Comparison of ENCODE assay signal across 8 mouse cellular contexts in the genomic region with DNA sequence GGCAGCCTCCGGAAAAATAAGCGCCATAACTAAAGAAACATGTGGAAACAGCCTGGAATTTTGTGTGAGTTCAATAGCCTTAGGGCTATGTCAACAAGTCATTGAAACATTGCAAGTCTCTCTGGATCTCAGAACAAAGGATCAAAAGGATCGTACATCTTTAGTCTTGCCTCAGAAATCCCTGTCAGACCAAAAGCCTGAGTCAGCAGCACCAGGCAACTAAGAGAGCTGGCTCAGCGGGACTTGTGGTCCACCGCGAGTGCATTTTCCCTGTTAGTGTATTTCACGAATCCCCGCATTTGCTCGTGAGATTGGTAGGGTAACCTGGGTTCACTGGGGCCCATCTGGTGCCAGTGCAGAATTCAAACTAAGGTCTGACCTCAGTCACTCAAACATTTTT. TPM values are rescaled to one million over a fixed set of nuclear protein-coding genes. Genes with fewer than 3 reads are reported as not detected.
DNase-seq lines count a peak whose midpoint lies in the region; ATAC-seq and TF ChIP-seq lines count a peak whose summit lies in the region.

No protein-coding gene starts in this region.

- H3K4me3 ChIP-seq in hindbrain, embryonic 10.5 days, result no peak overlapping the region
- no peak overlapping the region for H3K4me3 ChIP-seq in hindbrain, embryonic 13.5 days
- no peak overlapping the region for H3K4me3 ChIP-seq in lung, postnatal 0 days (ENCODE audit: low read depth, low read length)
- no peak overlapping the region for H3K4me3 ChIP-seq in embryonic facial prominence, embryonic 11.5 days (ENCODE audit: low read depth, low read length)
- H3K4me3 ChIP-seq in midbrain, postnatal 0 days (ENCODE audit: low read depth, low read length), result no peak overlapping the region
- H3K4me3 ChIP-seq in thymus, adult 2 months (ENCODE audit: control insufficient read depth, insufficient read depth, low read length), result no peak overlapping the region

- no peak overlapping the region for H3K4me2 ChIP-seq in hindbrain, embryonic 13.5 days
- no peak overlapping the region for H3K4me2 ChIP-seq in lung, postnatal 0 days (replicated peaks; ENCODE audit: low read depth, low read length)
- no peak overlapping the region for H3K4me2 ChIP-seq in embryonic facial prominence, embryonic 11.5 days (ENCODE audit: low read depth, low read length)
- no peak overlapping the region for H3K4me2 ChIP-seq in midbrain, postnatal 0 days (ENCODE audit: low read depth, low read length, poor library complexity, severe bottlenecking)

- no peak for TF ChIP-seq POLR2A in thymus, adult 2 months (IDR thresholded peaks at IDR 0.05; ENCODE audit: control insufficient read depth, extremely low read depth, insufficient read depth, low read length, poor library complexity)

- no peaks in the 10 kb centered on the region for H3K9me3 ChIP-seq in hindbrain, embryonic 10.5 days
- H3K9me3 ChIP-seq in hindbrain, embryonic 13.5 days, result no peaks in the 10 kb centered on the region
- H3K9me3 ChIP-seq in lung, postnatal 0 days (ENCODE audit: low read length), result no peaks in the 10 kb centered on the region
- no peaks in the 10 kb centered on the region for H3K9me3 ChIP-seq in embryonic facial prominence, embryonic 11.5 days (replicated peaks; ENCODE audit: control insufficient read depth, low read length)
- no peaks in the 10 kb centered on the region for H3K9me3 ChIP-seq in midbrain, postnatal 0 days (ENCODE audit: low read length)

- TF ChIP-seq EP300 in lung, postnatal 0 days (IDR thresholded peaks at IDR 0.05), result peak; percentile 40; the same call in 1 of the 2 replicates

- no peak for ATAC-seq in hindbrain, embryonic 13.5 days (ENCODE audit: low FRiP score)
- no peak for ATAC-seq in lung, postnatal 0 days
- ATAC-seq in embryonic facial prominence, embryonic 11.5 days (replicated peaks; ENCODE audit: insufficient number of reproducible peaks, low FRiP score, low TSS enrichment, low read depth), result no peak
- no peak for ATAC-seq in midbrain, postnatal 0 days (ENCODE audit: low FRiP score)

- no peak for TF ChIP-seq CTCF in lung, postnatal 0 days (IDR thresholded peaks at IDR 0.05)
- no peak for TF ChIP-seq CTCF in midbrain, postnatal 0 days (IDR thresholded peaks at IDR 0.05)
- TF ChIP-seq CTCF in thymus, adult 2 months (IDR thresholded peaks at IDR 0.05; ENCODE audit: borderline replicate concordance, control insufficient read depth, extremely low read depth, insufficient read depth, low read length, poor library complexity), result no peak

- H3K27me3 ChIP-seq in hindbrain, embryonic 10.5 days (ENCODE audit: insufficient read depth, poor library complexity, severe bottlenecking), result peaks cover 25% of the 10 kb centered on the region
- peaks cover 9% of the 10 kb centered on the region; the same call in 1 of the 2 replicates for H3K27me3 ChIP-seq in hindbrain, embryonic 13.5 days
- H3K27me3 ChIP-seq in lung, postnatal 0 days (replicated peaks; ENCODE audit: insufficient read depth, low read length), result no peaks in the 10 kb centered on the region
- H3K27me3 ChIP-seq in embryonic facial prominence, embryonic 11.5 days (ENCODE audit: control insufficient read depth, insufficient read depth, low read length), result no peaks in the 10 kb centered on the region
- H3K27me3 ChIP-seq in midbrain, postnatal 0 days (ENCODE audit: insufficient read depth, low read length), result no peaks in the 10 kb centered on the region
- H3K27me3 ChIP-seq in thymus, adult 2 months (ENCODE audit: control insufficient read depth, insufficient read depth, low read length), result no peaks in the 10 kb centered on the region

- H3K36me3 ChIP-seq in hindbrain, embryonic 10.5 days, result no peaks in the 10 kb centered on the region
- no peaks in the 10 kb centered on the region for H3K36me3 ChIP-seq in hindbrain, embryonic 13.5 days
- H3K36me3 ChIP-seq in lung, postnatal 0 days (ENCODE audit: insufficient read depth, low read length), result no peaks in the 10 kb centered on the region
- H3K36me3 ChIP-seq in embryonic facial prominence, embryonic 11.5 days (replicated peaks; ENCODE audit: control insufficient read depth, insufficient read depth, low read depth, low read length), result no peaks in the 10 kb centered on the region
- no peaks in the 10 kb centered on the region for H3K36me3 ChIP-seq in midbrain, postnatal 0 days (ENCODE audit: insufficient read depth, low read length)
- no peaks in the 10 kb centered on the region for H3K36me3 ChIP-seq in thymus, adult 2 months (ENCODE audit: control insufficient read depth, insufficient read depth, low read length)

- WGBS in hindbrain, embryonic 10.5 days, result 37% methylated on average over 9 of the region's 9 CpGs
- 16% methylated on average over 9 of the region's 9 CpGs for WGBS in hindbrain, embryonic 13.5 days
- 31% methylated on average over 9 of the region's 9 CpGs for WGBS in lung, postnatal 0 days
- WGBS in embryonic facial prominence, embryonic 11.5 days, result 28% methylated on average over 9 of the region's 9 CpGs
- WGBS in midbrain, postnatal 0 days, result 36% methylated on average over 9 of the region's 9 CpGs
- WGBS in thymus, adult 2 months, result 84% methylated on average over 9 of the region's 9 CpGs

- H3K9ac ChIP-seq in hindbrain, embryonic 13.5 days, result no peak overlapping the region
- no peak overlapping the region for H3K9ac ChIP-seq in lung, postnatal 0 days (replicated peaks; ENCODE audit: low read depth)
- H3K9ac ChIP-seq in embryonic facial prominence, embryonic 11.5 days (replicated peaks; ENCODE audit: low read length), result no peak overlapping the region
- H3K9ac ChIP-seq in midbrain, postnatal 0 days (replicated peaks; ENCODE audit: low read length, poor library complexity, severe bottlenecking), result no peak overlapping the region

- H3K27ac ChIP-seq in hindbrain, embryonic 10.5 days, result no peak overlapping the region
- no peak overlapping the region for H3K27ac ChIP-seq in hindbrain, embryonic 13.5 days
- H3K27ac ChIP-seq in lung, postnatal 0 days (ENCODE audit: low read length), result no peak overlapping the region
- no peak overlapping the region for H3K27ac ChIP-seq in embryonic facial prominence, embryonic 11.5 days (replicated peaks; ENCODE audit: low read depth, low read length)
- H3K27ac ChIP-seq in midbrain, postnatal 0 days (ENCODE audit: low read depth, low read length), result no peak overlapping the region
- no peak overlapping the region for H3K27ac ChIP-seq in thymus, adult 2 months (ENCODE audit: control insufficient read depth, insufficient read depth, low read length)

- peaks cover 19% of the 10 kb centered on the region for H3K4me1 ChIP-seq in hindbrain, embryonic 10.5 days (replicated peaks)
- H3K4me1 ChIP-seq in hindbrain, embryonic 13.5 days (replicated peaks), result peaks cover 7% of the 10 kb centered on the region
- H3K4me1 ChIP-seq in lung, postnatal 0 days (ENCODE audit: insufficient read depth, low read depth, low read length), result peaks cover 3% of the 10 kb centered on the region; the same call in 1 of the 2 replicates
- no peaks in the 10 kb centered on the region for H3K4me1 ChIP-seq in embryonic facial prominence, embryonic 11.5 days (ENCODE audit: control insufficient read depth, insufficient read depth, low read length)
- H3K4me1 ChIP-seq in midbrain, postnatal 0 days (ENCODE audit: insufficient read depth, low read length), result no peaks in the 10 kb centered on the region
- peaks cover 22% of the 10 kb centered on the region for H3K4me1 ChIP-seq in thymus, adult 2 months (replicated peaks; ENCODE audit: control insufficient read depth, insufficient read depth, low read length)

- DNase-seq in hindbrain, embryonic 10.5 days (ENCODE audit: low spot score), result peak; percentile 23
- DNase-seq in lung, postnatal 0 days (ENCODE audit: low spot score), result peak; percentile 76
- no peak for DNase-seq in lung, postnatal 25 days (ENCODE audit: low spot score)
- DNase-seq in embryonic facial prominence, embryonic 11.5 days (ENCODE audit: low spot score), result peak; percentile 55
- DNase-seq in retina, postnatal 1 day, result peak; percentile 40
- no peak for DNase-seq in midbrain, postnatal 0 days (ENCODE audit: low spot score)
- no peak for DNase-seq in thymus, adult 2 months

RNA-seq across cellular contexts. Expression of gene Otulinl, which starts 1.2 kb away (rescaled TPM):
- 6.4 and 8.2 TPM in 2 replicates for polyA plus RNA-seq in hindbrain, embryonic 10.5 days (2016; fragmentation: Nextera tagmentation; extraction: Ambion mirVana)
- polyA plus RNA-seq in hindbrain, embryonic 13.5 days (2015; fragmentation: Nextera tagmentation; extraction: Ambion mirVana), result 10.3 and 14.3 TPM in 2 replicates
- polyA plus RNA-seq in lung, postnatal 0 days (2015; fragmentation: Nextera tagmentation; extraction: Ambion mirVana), result 38.9 and 58.5 TPM in 2 replicates
- polyA plus RNA-seq in embryonic facial prominence, embryonic 11.5 days (2014; fragmentation: Nextera tagmentation; extraction: Ambion mirVana), result 14.9 and 15.5 TPM in 2 replicates
- total RNA-seq in midbrain, postnatal 0 days (2014; rRNA removed), result 6.2 and 6.4 TPM in 2 replicates
- polyA plus RNA-seq in midbrain, postnatal 0 days (2015; fragmentation: Nextera tagmentation; extraction: Ambion mirVana), result 13.0 and 14.9 TPM in 2 replicates
- polyA plus RNA-seq in thymus, adult 2 months (2012; rRNA removed), result 29.6 and 32.1 TPM in 2 replicates

RNA-seq across cellular contexts. Expression of gene Otulin, which starts 52.1 kb away (rescaled TPM):
- polyA plus RNA-seq in hindbrain, embryonic 10.5 days (2016; fragmentation: Nextera tagmentation; extraction: Ambion mirVana), result 28.1 TPM in 2 replicates
- 23.1 and 24.1 TPM in 2 replicates for polyA plus RNA-seq in hindbrain, embryonic 13.5 days (2015; fragmentation: Nextera tagmentation; extraction: Ambion mirVana)
- 26.2 and 29.4 TPM in 2 replicates for polyA plus RNA-seq in lung, postnatal 0 days (2015; fragmentation: Nextera tagmentation; extraction: Ambion mirVana)
- polyA plus RNA-seq in embryonic facial prominence, embryonic 11.5 days (2014; fragmentation: Nextera tagmentation; extraction: Ambion mirVana), result 38.0 and 41.1 TPM in 2 replicates
- 17.8 and 24.7 TPM in 2 replicates for total RNA-seq in midbrain, postnatal 0 days (2014; rRNA removed)
- 19.6 and 23.9 TPM in 2 replicates for polyA plus RNA-seq in midbrain, postnatal 0 days (2015; fragmentation: Nextera tagmentation; extraction: Ambion mirVana)
- polyA plus RNA-seq in thymus, adult 2 months (2012; rRNA removed), result 43.0 and 43.1 TPM in 2 replicates

Comparison
In these comparisons a context has a peak if more than half of its experiments do, and no peak if none do; other contexts are left out.
1. DNase-seq: peak in hindbrain, embryonic 10.5 days (single experiment), lung, postnatal 0 days (single experiment), embryonic facial prominence, embryonic 11.5 days (single experiment) and retina, postnatal 1 day (single experiment); none in lung, postnatal 25 days (single experiment), midbrain, postnatal 0 days (single experiment) and thymus, adult 2 months (single experiment).